Mouse (Mus musculus) inflammation-experienced regulatory T-cells (primary cell): ENCODE data around the gene Zfp965. TPM values are rescaled to one million over a fixed set of nuclear protein-coding genes. Genes with fewer than 3 reads are reported as not detected.

Source experiments
- polyA plus RNA-seq, 2 experiments: library from polyadenylated mRNA; unstranded; fragments of 100-300 nt; shearing (Covaris generic); gene quantifications; one replicate each; pipeline ENCODE4 v1.2.1; 2017

Gene Zfp965
- polyA plus RNA-seq = 1 to 10 TPM; 4.3 to 6.7 TPM

GRCm38 (mm10) chr2:175469685-175470084 is at the start of gene Zfp965:
Gene Zfp965, plus strand, starts transcription at chr2:175469985.

GRCm38 (mm10) chr2:175435707-175436106 is 34.1 kb upstream of the Zfp965 start, which contains the start of gene Gm4724:
Gene Gm4724, minus strand, starts transcription at chr2:175435807.

Other genes starting within 250 kb of the Zfp965 start
- gene Gm14440, start 194.9 kb upstream of the Zfp965 start, polyA plus RNA-seq = 1 to 10 TPM; 3.1 to 3.5 TPM
- 10 to 100 TPM; 10.7 to 13.4 TPM for gene Gm4631, start 131.8 kb upstream of the Zfp965 start, polyA plus RNA-seq
- gene Zfp968, start 97.5 kb upstream of the Zfp965 start, polyA plus RNA-seq = 1 to 10 TPM in 1 of 2 experiments, not detected in 1; 3.3 TPM
- 10 to 100 TPM in 1 of 2 experiments, 1 to 10 TPM in 1; 9.6 to 11.1 TPM for gene Gm4724, start 34.2 kb upstream of the Zfp965 start, polyA plus RNA-seq
- 10 to 100 TPM in 1 of 2 experiments, 1 to 10 TPM in 1; 2.1 to 10.9 TPM for gene Gm11007, start 174.0 kb downstream of the Zfp965 start, polyA plus RNA-seq
- not detected for gene Zfp969, start 233.7 kb downstream of the Zfp965 start, polyA plus RNA-seq